Mouse (Mus musculus) monocyte, adult 2 months (primary cell): Measurements from ENCODE around the gene Lemd1.

Experiments used
- DNase-seq, 2 experiments: peaks; one replicate each; pipeline ENCODE4 v3.0.0; 2022; ENCODE audit warnings: low spot score in 2 of 2, low read depth in 1 of 2

Lemd1 gene

DNA sequence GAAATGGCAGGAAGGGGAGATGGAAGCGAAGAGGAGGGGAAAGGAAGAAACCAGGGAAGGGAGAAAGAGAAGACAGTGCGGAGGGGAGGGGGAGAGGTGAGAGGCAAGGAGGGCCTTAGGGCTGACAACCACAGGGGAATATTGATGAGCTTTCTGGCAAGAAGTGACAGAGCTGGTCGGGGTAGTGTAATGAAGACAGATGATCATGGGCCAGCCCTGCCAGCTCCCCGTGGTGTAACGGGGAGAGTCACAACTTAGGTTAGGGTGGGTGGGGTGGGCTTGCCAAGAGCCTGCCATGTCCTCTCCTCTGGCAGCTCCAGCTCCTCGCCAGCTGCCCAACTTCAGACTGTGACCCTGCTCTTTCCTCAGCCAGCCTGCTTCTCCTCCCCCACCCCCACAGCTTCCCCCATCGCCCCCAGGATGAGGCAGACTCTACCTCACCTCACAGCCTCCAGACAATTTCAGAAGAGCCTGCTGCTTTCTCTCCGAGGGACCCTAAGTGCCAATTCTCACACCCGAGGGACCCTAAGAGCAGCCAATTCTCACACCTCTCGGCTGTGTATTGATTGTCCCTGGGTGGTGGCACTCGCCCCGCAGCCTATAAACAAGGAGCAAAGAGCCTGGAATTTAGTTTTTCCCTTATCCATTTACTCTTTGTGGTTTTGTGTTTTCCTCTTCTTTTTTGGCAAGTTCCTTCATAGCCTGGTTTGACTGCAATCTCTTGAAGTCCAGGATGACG lies 26.3 kb upstream of the Lemd1 start:
- no peak for DNase-seq

DNA sequence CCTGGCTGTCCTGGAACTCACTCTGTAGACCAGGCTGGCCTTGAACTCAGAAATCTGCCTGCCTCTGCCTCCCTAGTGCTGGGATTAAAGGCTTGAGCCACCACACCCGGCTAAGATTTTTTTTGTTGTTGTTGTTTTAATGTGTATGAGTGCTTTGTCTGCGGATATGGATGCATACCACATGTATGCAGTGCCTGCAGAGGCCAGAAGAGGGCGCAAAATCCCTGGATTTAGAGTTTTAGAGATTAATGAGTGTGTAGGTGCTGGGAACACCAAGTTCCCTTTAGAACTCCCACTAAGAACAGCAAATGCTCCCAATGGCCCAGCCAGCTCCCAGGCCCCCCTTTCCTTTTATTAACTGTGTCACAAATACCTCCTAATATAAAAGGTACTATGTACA lies 25.4 kb upstream of the Lemd1 start:
- DNase-seq, result no peak

GRCm38 (mm10) chr1:132168115-132168767 lies 23.0 kb upstream of the Lemd1 start:
- DNase-seq, result no peak

GRCm38 (mm10) chr1:132170698-132171097 lies 20.5 kb upstream of the Lemd1 start:
- no peak for DNase-seq

- no peak for DNase-seq
Measured at GRCm38 (mm10) chr1:132171619-132172018, 19.6 kb upstream of the Lemd1 start.

DNA sequence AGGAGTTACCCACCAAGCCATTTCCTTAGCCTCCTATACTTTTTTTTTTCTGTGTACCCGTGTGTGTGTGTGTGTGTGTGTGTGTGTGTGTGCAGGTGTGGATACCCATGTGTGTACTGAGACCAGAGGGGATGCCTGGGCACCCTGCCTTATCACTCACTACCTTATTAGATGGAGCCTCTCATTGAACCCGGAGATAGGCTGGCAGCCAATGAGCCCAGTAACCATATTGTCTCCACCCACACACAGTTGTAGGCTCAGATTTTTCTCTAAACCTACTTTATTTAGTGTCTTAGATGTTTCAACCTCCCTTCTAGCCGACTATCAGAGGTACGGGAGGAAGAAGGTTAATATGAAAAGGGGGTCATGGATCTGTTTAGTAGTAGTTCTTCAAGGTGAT lies 4.9 kb upstream of the Lemd1 start:
- DNase-seq, result no peak

DNA sequence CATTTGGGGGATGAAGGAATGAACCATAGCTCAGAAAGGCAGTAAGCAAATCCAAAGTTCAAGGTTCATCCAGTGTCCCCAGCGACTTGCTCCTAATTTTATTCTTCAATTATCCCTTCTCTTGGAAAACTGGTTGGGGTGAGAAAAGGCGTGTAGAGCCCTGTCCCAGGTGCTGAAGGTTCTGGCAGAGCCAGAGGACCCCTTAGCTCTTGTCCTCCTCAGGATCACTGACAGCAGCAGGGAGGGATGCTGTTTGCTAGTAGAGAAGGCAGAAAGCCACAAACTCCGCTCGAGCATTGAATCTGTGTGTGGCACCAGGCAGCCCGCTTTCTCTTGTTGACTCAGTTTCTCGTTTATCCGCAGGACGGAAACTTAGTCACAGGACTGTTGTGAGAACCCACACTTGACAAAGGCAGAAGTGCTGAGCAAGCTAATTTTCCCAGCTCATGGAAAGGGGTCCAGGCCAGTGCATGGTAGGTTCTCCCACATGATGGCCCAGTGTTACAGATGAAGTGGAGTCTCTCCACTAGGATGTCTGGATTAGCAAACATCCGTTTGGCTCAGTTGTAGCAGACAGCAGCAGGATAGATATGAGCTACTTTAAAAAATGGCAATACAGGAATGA lies 2.7 kb upstream of the Lemd1 start:
- DNase-seq, result no peak

- DNase-seq, result no peak
Measured at GRCm38 (mm10) chr1:132189231-132189630, 2.0 kb upstream of the Lemd1 start.

- DNase-seq, result no peak
Measured at GRCm38 (mm10) chr1:132190040-132190513, 1.2 kb upstream of the Lemd1 start.

DNA sequence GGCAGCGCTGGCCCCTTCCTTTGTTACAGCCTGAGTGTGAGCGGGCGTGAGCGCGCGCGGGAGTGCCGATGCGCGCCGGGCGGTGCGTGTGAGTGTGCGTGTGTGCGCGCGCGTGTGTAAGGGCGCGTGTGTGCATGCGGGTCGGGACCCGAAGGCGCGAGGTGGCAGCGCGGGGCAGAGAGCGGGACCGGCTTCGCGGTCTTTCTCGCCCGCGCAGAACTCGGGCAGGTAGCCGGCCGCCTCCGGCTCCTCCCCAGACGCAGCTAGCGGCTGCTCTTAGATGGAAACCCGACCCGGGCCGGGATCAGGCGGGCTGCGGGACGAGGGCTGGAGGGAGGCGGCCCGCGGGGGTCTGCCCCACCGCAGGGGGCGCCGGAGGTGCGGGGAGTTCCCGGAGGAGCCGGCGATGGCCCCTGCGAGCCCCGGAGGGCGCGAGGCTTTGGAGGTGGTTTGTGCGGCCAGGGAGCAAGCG lies 574 bp upstream of the Lemd1 start:
- no peak for DNase-seq

GRCm38 (mm10) chr1:132191786-132192680 lies 802 bp downstream of the Lemd1 start:
- DNase-seq, result no peak

DNA sequence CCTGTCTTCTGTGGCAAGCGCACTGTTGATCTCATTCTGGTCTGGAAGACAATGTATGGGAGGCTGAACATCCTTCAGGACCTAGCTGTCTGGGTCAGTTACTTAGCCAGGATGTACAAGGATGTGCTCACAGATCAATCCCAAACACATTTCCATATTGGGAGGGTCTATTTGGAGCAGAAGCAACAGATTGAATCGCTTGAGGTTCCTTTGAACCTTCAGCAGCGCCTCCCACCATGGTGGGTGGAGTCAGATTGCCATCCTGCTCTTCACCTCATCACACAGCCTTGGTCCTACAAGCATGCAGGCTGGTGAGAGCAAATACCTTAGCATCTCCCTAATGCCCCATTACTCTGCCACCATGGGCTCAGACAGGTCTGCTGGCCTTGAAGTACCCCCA lies 2.6 kb downstream of the Lemd1 start:
- no peak for DNase-seq

DNA sequence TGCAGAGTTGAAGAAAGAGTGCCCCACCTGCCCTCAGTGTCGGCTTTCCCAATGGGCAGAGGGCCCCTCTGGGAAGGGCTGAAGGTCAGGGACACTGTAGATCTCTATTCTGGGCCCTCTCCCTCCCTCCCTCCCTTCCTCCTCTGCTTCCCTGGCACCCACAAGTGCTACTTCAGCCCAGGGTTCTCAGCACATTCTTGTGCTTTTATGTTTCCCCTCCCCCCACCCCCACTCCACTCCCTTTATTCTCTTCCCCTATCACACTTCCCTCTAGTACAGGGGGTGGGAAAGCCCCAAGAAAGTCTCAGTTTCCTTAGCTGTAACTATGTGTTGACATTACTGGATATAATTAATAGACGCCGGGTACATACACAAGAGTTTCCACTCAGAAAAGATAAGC lies 3.4 kb downstream of the Lemd1 start:
- DNase-seq, result no peak

- no peak for DNase-seq
Measured at GRCm38 (mm10) chr1:132195100-132195499, 3.9 kb downstream of the Lemd1 start.

DNA sequence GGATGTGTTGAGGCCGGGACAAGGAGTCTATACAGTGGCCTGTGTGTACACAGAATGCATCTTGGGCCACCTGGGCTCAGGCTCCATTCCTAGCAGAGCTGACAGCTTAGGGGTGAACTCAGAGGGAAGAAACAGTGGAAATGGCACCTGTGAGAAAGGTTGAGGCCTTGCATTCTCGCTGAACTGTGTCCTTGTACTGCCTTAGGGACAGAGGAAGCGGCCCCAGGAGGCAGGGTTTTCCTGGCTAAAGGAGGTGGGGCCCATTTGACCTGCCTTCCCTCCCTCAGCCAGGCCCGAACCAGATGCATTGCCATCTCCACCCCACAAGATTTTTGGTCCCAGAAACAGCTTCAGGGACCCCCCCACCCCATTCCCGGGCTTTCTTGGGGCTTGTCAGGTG lies 4.5 kb downstream of the Lemd1 start:
- no peak for DNase-seq

GRCm38 (mm10) chr1:132196337-132196736 lies 5.1 kb downstream of the Lemd1 start:
- DNase-seq, result no peak

DNA sequence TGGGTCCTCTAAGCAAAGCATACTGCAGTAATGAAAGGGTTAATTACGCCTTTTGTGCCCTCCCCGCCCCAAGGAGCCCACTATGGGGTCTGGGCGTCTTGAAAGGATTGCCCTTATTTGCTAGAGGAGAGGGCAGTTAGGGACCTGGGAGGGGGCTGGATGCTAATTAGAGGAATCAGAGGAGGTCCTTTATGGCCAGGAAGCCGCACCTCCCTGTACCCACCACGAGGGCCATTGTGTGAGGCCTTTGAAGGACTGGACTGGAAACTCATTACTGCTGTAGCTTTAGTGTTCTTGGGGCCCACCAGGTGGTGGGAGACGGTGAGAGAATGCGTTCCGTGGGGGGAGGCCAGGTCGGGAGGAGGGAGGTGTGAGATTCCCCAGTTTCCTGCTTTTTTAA lies 6.4 kb downstream of the Lemd1 start:
- no peak for DNase-seq

- DNase-seq, result no peak
Measured at GRCm38 (mm10) chr1:132198401-132199071, 7.3 kb downstream of the Lemd1 start.

DNA sequence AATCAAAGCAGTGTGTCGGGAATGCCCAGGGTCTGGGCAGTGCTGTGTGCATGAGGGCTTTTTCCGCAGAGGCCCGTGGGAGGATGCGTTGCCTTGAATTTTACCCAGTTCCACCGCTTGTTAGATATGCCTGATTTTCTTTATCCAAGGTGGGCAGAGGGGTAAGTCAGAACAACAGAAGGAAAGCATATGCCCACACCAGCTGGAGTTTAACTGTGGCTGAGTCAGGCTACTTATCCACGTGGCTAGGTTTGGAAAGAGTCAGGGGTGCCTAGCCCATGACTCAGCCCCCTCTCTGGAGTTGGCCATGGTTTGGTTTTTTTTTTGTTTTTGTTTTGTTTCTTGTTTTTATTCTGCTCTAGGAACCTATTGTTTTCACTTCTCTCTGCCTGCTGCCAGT lies 8.0 kb downstream of the Lemd1 start:
- no peak for DNase-seq

GRCm38 (mm10) chr1:132199934-132200333 lies 8.7 kb downstream of the Lemd1 start:
- DNase-seq, result no peak
